Mouse (Mus musculus) C2C12 (cell line): Measurements from ENCODE around the gene Krt6a.

Source experiments
- CEBPB ChIP-seq: IDR thresholded peaks from one replicate; pipeline ENCODE4 v1.6.1; 2011; ENCODE audit warnings: low read depth, mild to moderate bottlenecking, control low read depth, moderate library complexity
- CTCF ChIP-seq: IDR thresholded peaks from one replicate; pipeline ENCODE4 v1.5.1; 2011; ENCODE audit not compliant: control insufficient read depth, insufficient read depth, insufficient read length
- MAX ChIP-seq: IDR thresholded peaks from one replicate; pipeline ENCODE4 v1.6.1; 2011; ENCODE audit warnings: mild to moderate bottlenecking, control low read depth
- USF1 ChIP-seq: IDR thresholded peaks from one replicate; pipeline ENCODE4 v1.6.1; 2011; ENCODE audit warnings: low read depth, mild to moderate bottlenecking, control low read depth, moderate library complexity

GRCm38 (mm10) chr15:101730653-101731052 is 36.5 kb upstream of the Krt6a start:
- TF ChIP-seq MAX = no peak
- TF ChIP-seq CEBPB = no peak
- no peak for TF ChIP-seq CTCF
- no peak for TF ChIP-seq USF1
